Mouse (Mus musculus): ENCODE results near the gene Hist1h2bh. TPM values are rescaled to one million over a fixed set of nuclear protein-coding genes. Genes with fewer than 3 reads are reported as not detected.
"Not testable (repeated sequence)": the region's sequence is repeated elsewhere in the genome, so short reads cannot be mapped to it uniquely, and the experiment has no call there.

Hist1h2bh gene
- polyA plus RNA-seq, 1 experiment, result 5.1 TPM

DNA sequence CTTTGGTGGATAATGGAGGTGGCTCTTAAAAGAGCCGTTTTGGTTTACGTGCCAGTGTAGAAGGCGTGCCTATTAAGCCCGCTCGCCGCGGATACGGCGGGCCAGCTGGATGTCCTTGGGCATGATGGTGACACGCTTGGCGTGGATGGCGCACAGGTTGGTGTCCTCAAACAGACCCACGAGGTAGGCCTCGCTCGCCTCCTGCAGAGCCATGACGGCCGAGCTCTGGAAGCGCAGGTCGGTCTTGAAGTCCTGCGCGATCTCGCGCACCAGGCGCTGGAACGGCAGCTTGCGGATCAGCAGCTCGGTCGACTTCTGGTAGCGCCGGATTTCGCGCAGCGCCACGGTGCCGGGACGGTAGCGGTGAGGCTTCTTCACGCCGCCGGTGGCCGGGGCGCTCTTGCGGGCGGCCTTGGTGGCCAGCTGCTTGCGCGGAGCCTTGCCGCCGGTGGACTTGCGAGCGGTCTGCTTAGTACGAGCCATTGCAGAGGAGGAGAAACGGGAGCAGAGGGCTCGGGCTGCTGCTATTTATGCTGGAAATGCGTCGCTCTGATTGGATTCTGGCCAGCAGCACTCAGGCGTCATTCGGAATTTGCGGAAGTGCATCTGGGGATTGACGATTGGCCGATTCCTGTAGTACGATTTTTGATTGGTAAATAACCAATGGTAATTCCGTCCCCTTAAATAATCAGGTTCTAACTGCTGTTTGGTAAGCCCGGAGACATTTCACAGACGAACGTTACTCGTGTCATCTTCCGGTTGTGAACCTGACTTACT is 18.9 kb upstream of the Hist1h2bh start, which contains the start of gene Hist1h3e:
Gene Hist1h3e (minus strand): TSS at position 487 of the 777 bp plus-strand sequence.
- H3K36me3 ChIP-seq (ENCODE audit: control insufficient read depth, insufficient read depth, low read length); H3K4me1 ChIP-seq (ENCODE audit: control insufficient read depth, insufficient read depth, insufficient read length, low read length); H3K27me3 ChIP-seq (ENCODE audit: control insufficient read depth, insufficient read depth, low read length): not testable (repeated sequence)
- peak within 1 kb of the TSS; percentile 93 for H3K27ac ChIP-seq (ENCODE audit: insufficient read depth, low read depth, low read length)
- peak within 1 kb of the TSS; percentile 93 for H3K4me3 ChIP-seq (ENCODE audit: low read depth, low read length)
- peak; percentile 97 for TF ChIP-seq POLR2A (IDR thresholded peaks at IDR 0.05; ENCODE audit: low read depth, low read length)
- WGBS, result under 1% methylated on average over 65 of the region's 67 CpGs

DNA sequence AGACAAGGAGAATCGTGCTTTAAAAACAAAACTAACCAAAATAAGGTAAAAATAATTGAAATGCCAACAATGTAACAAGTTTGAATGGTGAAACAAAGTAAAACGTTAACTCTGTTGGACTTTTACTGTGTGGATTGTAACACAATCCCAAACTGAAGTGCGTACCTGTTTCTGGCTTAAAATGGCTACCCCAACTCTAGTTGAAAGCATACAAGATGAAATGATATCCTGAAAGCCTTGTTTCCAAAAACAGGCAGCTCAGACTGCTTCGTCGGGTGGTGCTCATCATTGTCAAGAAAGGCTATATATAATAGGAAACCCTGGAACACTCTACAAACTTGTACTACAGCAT is 18.3 kb upstream of the Hist1h2bh start:
- Histone ChIP-seq H3K4me3 (ENCODE audit: low read depth, low read length) (peak overlapping the region; percentile 93; the same call in 1 of the 2 replicates), H3K27ac (ENCODE audit: insufficient read depth, low read depth, low read length) (peak overlapping the region; percentile 93)
- not testable (repeated sequence) for H3K36me3 ChIP-seq (ENCODE audit: control insufficient read depth, insufficient read depth, low read length); H3K27me3 ChIP-seq (ENCODE audit: control insufficient read depth, insufficient read depth, low read length); H3K4me1 ChIP-seq (ENCODE audit: control insufficient read depth, insufficient read depth, insufficient read length, low read length)
- 0% methylated on average over 2 of the region's 5 CpGs for WGBS

DNA sequence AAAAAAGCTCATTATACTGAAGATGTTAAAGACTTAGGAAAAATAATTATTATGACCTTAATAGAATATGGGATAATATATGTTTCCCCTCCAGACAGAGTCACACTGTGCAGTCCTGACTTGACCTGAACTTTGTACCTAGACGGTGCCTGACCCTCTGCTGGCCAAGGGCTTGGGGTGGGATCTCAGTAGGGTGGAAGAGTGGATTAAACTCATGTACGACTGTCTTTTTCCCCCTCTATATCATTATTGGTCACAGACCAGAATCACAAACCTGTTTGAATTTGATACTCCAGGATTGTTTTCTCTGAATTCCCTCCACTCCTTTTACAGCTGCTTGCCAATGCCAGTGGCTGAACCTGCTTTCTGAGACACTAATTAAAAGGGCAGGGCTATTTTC is 17.5 kb upstream of the Hist1h2bh start:
- 14% methylated on average over 2 of the region's 2 CpGs for WGBS
- H3K4me1 ChIP-seq (ENCODE audit: control insufficient read depth, insufficient read depth, insufficient read length, low read length); H3K4me3 ChIP-seq (ENCODE audit: low read depth, low read length); H3K27me3 ChIP-seq (ENCODE audit: control insufficient read depth, insufficient read depth, low read length); H3K36me3 ChIP-seq (ENCODE audit: control insufficient read depth, insufficient read depth, low read length): not testable (repeated sequence)
- H3K27ac ChIP-seq (ENCODE audit: insufficient read depth, low read depth, low read length), result 0 out of 2 replicates have a peak overlapping the region, but pooled peaks have one; percentile 1

DNA sequence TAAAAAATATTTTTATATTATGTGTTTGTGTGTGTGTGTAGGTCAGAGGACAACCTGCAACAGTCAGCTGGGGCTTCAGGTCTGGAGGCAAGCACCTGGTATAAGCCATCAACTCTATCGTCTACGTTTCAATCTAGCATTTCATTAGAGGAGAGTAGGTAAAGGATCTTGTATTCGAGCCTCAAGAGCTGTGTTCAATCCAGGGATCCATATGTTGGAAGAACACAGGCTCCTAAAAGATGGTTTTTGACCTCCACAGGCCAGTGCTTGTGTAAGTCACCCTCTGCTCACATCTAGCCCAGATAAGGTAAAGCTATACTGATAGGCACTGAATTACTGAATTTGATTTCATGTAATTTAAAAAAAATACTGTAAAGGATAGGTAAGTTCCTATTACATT is 13.7 kb upstream of the Hist1h2bh start:
- 62% methylated on average over 3 of the region's 3 CpGs for WGBS
- no peak overlapping the region for H3K4me3 ChIP-seq (ENCODE audit: low read depth, low read length)
- no peaks in the 10 kb centered on the region for H3K36me3 ChIP-seq (ENCODE audit: control insufficient read depth, insufficient read depth, low read length)
- no peak for TF ChIP-seq CTCF (IDR thresholded peaks at IDR 0.05; ENCODE audit: extremely low read depth, insufficient read length, insufficient replicate concordance, low read depth, low read length)
- TF ChIP-seq POLR2A (IDR thresholded peaks at IDR 0.05; ENCODE audit: low read depth, low read length), result no peak
- no peaks in the 10 kb centered on the region for H3K4me1 ChIP-seq (ENCODE audit: control insufficient read depth, insufficient read depth, insufficient read length, low read length)
- H3K27me3 ChIP-seq (ENCODE audit: control insufficient read depth, insufficient read depth, low read length), result no peaks in the 10 kb centered on the region
- no peak overlapping the region for H3K27ac ChIP-seq (ENCODE audit: insufficient read depth, low read depth, low read length)

DNA sequence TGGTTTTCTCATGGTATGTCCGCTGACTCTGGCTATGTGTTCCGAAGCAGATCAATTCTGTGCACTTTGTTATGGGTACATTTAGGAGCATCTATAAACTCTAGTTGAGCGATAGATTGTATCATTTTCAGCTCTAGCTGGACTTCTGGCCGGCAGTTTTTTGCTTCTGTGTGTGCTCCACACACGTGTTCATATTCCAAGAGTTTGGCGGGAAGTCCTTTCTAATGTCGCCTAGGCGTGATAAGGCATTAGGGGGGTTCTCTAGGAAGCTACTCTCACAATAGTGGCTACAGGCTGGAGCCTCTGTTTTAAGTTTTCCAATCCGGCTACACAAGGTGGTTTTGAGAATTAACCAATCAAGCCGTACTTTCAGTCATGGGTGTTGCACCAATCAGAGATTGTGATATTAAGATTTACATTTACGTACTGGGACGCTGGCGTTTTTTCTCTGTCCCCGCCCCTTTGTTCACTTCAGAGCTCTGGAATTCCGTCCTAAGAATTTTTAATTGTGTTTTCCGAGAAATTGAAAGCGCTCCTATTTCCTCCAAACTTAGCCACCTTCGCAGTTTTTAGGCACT is 12.7 kb upstream of the Hist1h2bh start:
- Histone ChIP-seq H3K27me3 (ENCODE audit: control insufficient read depth, insufficient read depth, low read length) (no peaks in the 10 kb centered on the region), H3K4me1 (ENCODE audit: control insufficient read depth, insufficient read depth, insufficient read length, low read length) (no peaks in the 10 kb centered on the region; the same call in 1 of the 2 replicates), H3K27ac (ENCODE audit: insufficient read depth, low read depth, low read length) (peak overlapping the region; percentile 96), H3K36me3 (ENCODE audit: control insufficient read depth, insufficient read depth, low read length) (no peaks in the 10 kb centered on the region), H3K4me3 (ENCODE audit: low read depth, low read length) (peak overlapping the region; percentile 83)
- TF ChIP-seq POLR2A (IDR thresholded peaks at IDR 0.05; ENCODE audit: low read depth, low read length) (no peak; the same call in 1 of the 2 replicates), CTCF (IDR thresholded peaks at IDR 0.05; ENCODE audit: extremely low read depth, insufficient read length, insufficient replicate concordance, low read depth, low read length) (no peak)
- WGBS, result under 1% methylated on average over 18 of the region's 18 CpGs

DNA sequence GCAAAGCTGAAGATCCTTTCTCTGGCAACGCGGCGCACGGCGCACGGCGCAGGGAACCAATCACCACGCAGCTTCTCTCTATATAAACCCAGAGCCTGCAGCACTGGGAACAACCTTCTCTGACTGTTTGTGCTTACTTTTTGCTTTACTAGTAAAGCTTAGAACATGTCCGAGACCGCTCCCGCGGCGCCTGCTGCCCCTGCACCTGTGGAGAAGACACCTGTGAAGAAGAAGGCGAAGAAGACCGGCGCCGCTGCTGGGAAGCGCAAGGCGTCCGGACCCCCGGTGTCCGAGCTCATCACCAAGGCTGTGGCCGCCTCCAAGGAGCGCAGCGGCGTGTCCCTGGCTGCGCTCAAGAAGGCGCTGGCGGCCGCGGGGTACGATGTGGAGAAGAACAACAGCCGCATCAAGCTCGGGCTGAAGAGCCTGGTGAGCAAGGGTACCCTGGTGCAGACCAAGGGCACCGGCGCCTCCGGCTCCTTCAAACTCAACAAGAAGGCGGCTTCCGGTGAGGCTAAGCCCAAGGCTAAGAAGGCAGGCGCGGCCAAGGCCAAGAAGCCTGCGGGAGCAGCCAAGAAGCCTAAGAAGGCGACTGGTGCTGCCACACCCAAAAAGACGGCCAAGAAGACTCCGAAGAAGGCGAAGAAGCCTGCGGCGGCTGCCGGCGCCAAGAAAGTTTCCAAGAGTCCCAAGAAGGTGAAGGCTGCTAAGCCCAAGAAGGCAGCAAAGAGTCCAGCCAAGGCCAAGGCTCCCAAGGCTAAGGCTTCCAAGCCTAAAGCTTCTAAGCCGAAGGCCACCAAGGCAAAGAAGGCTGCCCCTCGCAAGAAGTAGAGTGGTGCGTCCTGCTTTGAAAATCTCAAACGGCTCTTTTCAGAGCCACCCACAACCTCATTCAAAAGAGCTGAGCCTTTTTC is 12.0 kb upstream of the Hist1h2bh start:
- peaks cover 2% of the 10 kb centered on the region; the same call in 1 of the 2 replicates for H3K4me1 ChIP-seq (ENCODE audit: control insufficient read depth, insufficient read depth, insufficient read length, low read length)
- peak overlapping the region; percentile 83 for H3K4me3 ChIP-seq (ENCODE audit: low read depth, low read length)
- peak; percentile 83 for TF ChIP-seq POLR2A (IDR thresholded peaks at IDR 0.05; ENCODE audit: low read depth, low read length)
- no peak for TF ChIP-seq CTCF (IDR thresholded peaks at IDR 0.05; ENCODE audit: extremely low read depth, insufficient read length, insufficient replicate concordance, low read depth, low read length)
- H3K27me3 ChIP-seq (ENCODE audit: control insufficient read depth, insufficient read depth, low read length), result no peaks in the 10 kb centered on the region
- H3K36me3 ChIP-seq (ENCODE audit: control insufficient read depth, insufficient read depth, low read length), result no peaks in the 10 kb centered on the region
- WGBS, result under 1% methylated on average over 54 of the region's 54 CpGs
- peak overlapping the region; percentile 96 for H3K27ac ChIP-seq (ENCODE audit: insufficient read depth, low read depth, low read length)

DNA sequence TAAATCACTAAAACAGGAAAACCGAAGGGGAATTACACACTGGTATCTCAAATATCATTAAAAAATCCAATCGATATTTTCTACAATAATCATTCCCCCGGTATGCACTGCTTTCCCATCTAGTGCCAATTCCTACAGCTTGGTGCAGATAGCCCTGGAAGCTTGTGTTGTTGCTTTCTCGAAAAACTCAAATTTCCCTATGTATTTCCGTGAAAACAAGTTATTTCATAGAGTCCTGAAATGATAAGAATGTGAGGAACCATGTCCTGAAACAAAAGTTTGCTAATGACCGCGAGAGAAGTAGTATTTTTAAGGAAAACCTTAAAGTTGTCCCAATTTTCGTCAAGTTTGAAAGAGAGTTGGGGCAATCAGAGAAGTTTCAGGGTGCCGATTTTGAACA is 11.2 kb upstream of the Hist1h2bh start:
- TF ChIP-seq CTCF (IDR thresholded peaks at IDR 0.05; ENCODE audit: extremely low read depth, insufficient read length, insufficient replicate concordance, low read depth, low read length) (no peak), POLR2A (IDR thresholded peaks at IDR 0.05; ENCODE audit: low read depth, low read length) (no peak)
- H3K36me3 ChIP-seq (ENCODE audit: control insufficient read depth, insufficient read depth, low read length), result no peaks in the 10 kb centered on the region
- no peaks in the 10 kb centered on the region for H3K27me3 ChIP-seq (ENCODE audit: control insufficient read depth, insufficient read depth, low read length)
- peaks cover 2% of the 10 kb centered on the region; the same call in 1 of the 2 replicates for H3K4me1 ChIP-seq (ENCODE audit: control insufficient read depth, insufficient read depth, insufficient read length, low read length)
- peak overlapping the region; percentile 53 for H3K27ac ChIP-seq (ENCODE audit: insufficient read depth, low read depth, low read length)
- H3K4me3 ChIP-seq (ENCODE audit: low read depth, low read length), result no peak overlapping the region
- 9% methylated on average over 9 of the region's 9 CpGs for WGBS
